Mouse (Mus musculus) liver, embryonic 16.5 days (tissue): Measurements from ENCODE around the gene Scd4. TPM values are rescaled to one million over a fixed set of nuclear protein-coding genes. Genes with fewer than 3 reads are reported as not detected.

ENCODE experiments used
- microRNA-seq: library from miRNA; unstranded; fragments of <30 nt; microRNA quantifications from one replicate; pipeline ENCODE4, GENCODE M21; 2016
- polyA plus RNA-seq: library from polyadenylated mRNA; unstranded; fragments of >200 nt; fragmentation: Nextera tagmentation; extraction: Ambion mirVana; gene quantifications from 2 replicates; pipeline ENCODE4 v1.2.1, GENCODE M21; 2015

The Scd4 gene
- polyA plus RNA-seq, 1 experiment from 2014 or later, result 0.04 TPM

Small RNA genes lying within 50 kb of the gene (microRNA-seq; reads per million reads assigned to microRNA genes)
- gene Mir5114, result 19.4 reads per million, percentile 36 among the genes with 10 or more reads in this experiment

Other genes starting within 250 kb of the Scd4 start
- gene Chuk, start 225.6 kb upstream of the Scd4 start, polyA plus RNA-seq, result 19.2 and 19.5 TPM in 2 replicates
- 13.5 and 14.7 TPM in 2 replicates for gene Cwf19l1, start 197.2 kb upstream of the Scd4 start, polyA plus RNA-seq
- gene Bloc1s2, start 186.6 kb upstream of the Scd4 start, polyA plus RNA-seq, result 27.0 and 30.0 TPM in 2 replicates
- gene Pkd2l1, start 140.7 kb upstream of the Scd4 start, polyA plus RNA-seq, result not detected in 2 replicates
- 0.04 TPM in 1 of 2 replicates, not detected in the other for gene Scd3, start 129.8 kb upstream of the Scd4 start, polyA plus RNA-seq
- gene Scd2, start 39.4 kb upstream of the Scd4 start, polyA plus RNA-seq, result 131 and 147 TPM in 2 replicates
- gene Scd1, start 74.8 kb downstream of the Scd4 start, polyA plus RNA-seq, result 19.2 and 25.5 TPM in 2 replicates
- gene Wnt8b, start 160.4 kb downstream of the Scd4 start, polyA plus RNA-seq, result not detected in 2 replicates
- gene Sec31b, start 212.8 kb downstream of the Scd4 start, polyA plus RNA-seq, result 0.32 and 0.51 TPM in 2 replicates
- gene Gm20538, start 219.7 kb downstream of the Scd4 start, polyA plus RNA-seq, result not detected in 2 replicates
- 282 and 291 TPM in 2 replicates for gene Ndufb8, start 222.3 kb downstream of the Scd4 start, polyA plus RNA-seq
- 11.2 and 11.3 TPM in 2 replicates for gene Hif1an, start 229.8 kb downstream of the Scd4 start, polyA plus RNA-seq